13 mouse cellular contexts compared by ENCODE assay signal in genomic region chr4:96874644-96875043, GRCm38 (mm10).
DNase-seq lines count a peak whose midpoint lies in the region; ATAC-seq and TF ChIP-seq lines count a peak whose summit lies in the region.
"Had no signal": no experiment of that assay in that cellular context is flagged by ENCODE, and none has a peak within 500 bp of the region (broad histone marks: within the 10 kb centered on the region; RNA-seq: fewer than 3 reads in every experiment).

No protein-coding gene starts in this region.

- H3K27ac ChIP-seq in heart, postnatal 0 days (ENCODE audit: low read depth): no peak overlapping the region
- no peak overlapping the region for H3K27ac ChIP-seq in layer of hippocampus, adult 2 months
- H3K27ac ChIP-seq: intestine, embryonic 15.5 days; liver, embryonic 12.5 days; macrophage; neural tube, embryonic 15.5 days had no signal

- CTCF ChIA-PET in Patski (lab: Charles Lee): interaction anchor here (1.5 kb wide), 2 partner anchors 14 to 877 kb away, joined by 3 to 4 read pairs; no protein-coding TSS in a partner anchor

- POLR2A ChIA-PET in Patski (lab: Charles Lee): interaction anchor here (0.6 kb wide), 2 partner anchors 15 to 698 kb away, joined by 3 to 6 read pairs; no protein-coding TSS in a partner anchor

- no peak overlapping the region for H3K9ac ChIP-seq in heart, postnatal 0 days (replicated peaks; ENCODE audit: low read depth, low read length)
- H3K9ac ChIP-seq: intestine, embryonic 15.5 days; liver, embryonic 12.5 days; neural tube, embryonic 15.5 days had no signal

- peak; percentile 30 for TF ChIP-seq CTCF in heart, postnatal 0 days (IDR thresholded peaks at IDR 0.05; ENCODE audit: low read depth)
- TF ChIP-seq CTCF in layer of hippocampus, adult 2 months (conservative IDR thresholded peaks at IDR 0.05): peak; percentile 58
- TF ChIP-seq CTCF in Patski (IDR thresholded peaks at IDR 0.05): peak; percentile 47

- peak; percentile 1 for DNase-seq in cerebellum, adult 18-20 months
- no peak for DNase-seq in cerebellum, postnatal 36 days
- no peak for DNase-seq in heart, postnatal 0 days (ENCODE audit: low spot score)
- DNase-seq in heart, adult 8-10 months (ENCODE audit: low spot score): no peak
- DNase-seq in layer of hippocampus, adult 2 months (ENCODE audit: low spot score in 2 of 2): no peak
- DNase-seq in layer of hippocampus, postnatal 25 days (ENCODE audit: extremely low spot score in 1 of 2, low spot score in 1 of 2): no peak
- DNase-seq in Patski (ENCODE audit: low read depth, low spot score): no peak
- no peak for DNase-seq in spleen, postnatal 10 days (ENCODE audit: low spot score in 2 of 2)
- DNase-seq: thymus, postnatal 4 days had no signal

- H3K4me1 ChIP-seq in heart, postnatal 0 days (ENCODE audit: control insufficient read depth, insufficient read depth): no peaks in the 10 kb centered on the region
- H3K4me1 ChIP-seq: intestine, embryonic 15.5 days; liver, embryonic 12.5 days; neural tube, embryonic 15.5 days had no signal

- H3K9me3 ChIP-seq in heart, postnatal 0 days (replicated peaks; ENCODE audit: control insufficient read depth, low read length): no peaks in the 10 kb centered on the region
- H3K9me3 ChIP-seq: intestine, embryonic 15.5 days; neural tube, embryonic 15.5 days had no signal

- TF ChIP-seq EP300 in heart, postnatal 0 days (IDR thresholded peaks at IDR 0.05; ENCODE audit: low read depth): no peak

- no peaks in the 10 kb centered on the region for H3K27me3 ChIP-seq in heart, postnatal 0 days (ENCODE audit: control insufficient read depth, insufficient read depth, low read length)
- H3K27me3 ChIP-seq in Patski: no peaks in the 10 kb centered on the region
- H3K27me3 ChIP-seq: intestine, embryonic 15.5 days; liver, embryonic 12.5 days; neural tube, embryonic 15.5 days had no signal

- ATAC-seq in heart, postnatal 0 days (ENCODE audit: insufficient read depth, low read depth): no peak
- ATAC-seq in Patski: no peak
- ATAC-seq: intestine, embryonic 15.5 days; liver, embryonic 12.5 days had no signal

- H3K36me3 ChIP-seq in heart, postnatal 0 days (replicated peaks; ENCODE audit: control insufficient read depth, insufficient read depth, low read length): no peaks in the 10 kb centered on the region
- H3K36me3 ChIP-seq: intestine, embryonic 15.5 days; liver, embryonic 12.5 days; neural tube, embryonic 15.5 days had no signal

- in situ Hi-C loops in Patski (cut with MboI; ENCODE audit: low pct_unique_long_range_greater_than_20kb): no loop called here

- H3K4me2 ChIP-seq in heart, postnatal 0 days (ENCODE audit: low read depth, low read length): no peak overlapping the region
- H3K4me2 ChIP-seq: intestine, embryonic 15.5 days; liver, embryonic 12.5 days; neural tube, embryonic 15.5 days had no signal

- H3K4me3 ChIP-seq in heart, postnatal 0 days (ENCODE audit: low read depth, low read length): no peak overlapping the region
- H3K4me3 ChIP-seq in layer of hippocampus, adult 2 months: no peak overlapping the region
- H3K4me3 ChIP-seq: intestine, embryonic 15.5 days; liver, embryonic 12.5 days; neural tube, embryonic 15.5 days had no signal

Comparison
In these comparisons a context has a peak if more than half of its experiments do, and no peak if none do; other contexts are left out.
1. DNase-seq: peak in cerebellum, adult 18-20 months (2 of 2); none in cerebellum, postnatal 36 days (0 of 2), heart, postnatal 0 days (single experiment), heart, adult 8-10 months (single experiment), layer of hippocampus, adult 2 months (0 of 2), layer of hippocampus, postnatal 25 days (0 of 2), Patski (single experiment) and spleen, postnatal 10 days (0 of 2).
2. Peak in every context shown above with its lines, with median percentiles within 50 percentile points of each other: CTCF ChIP-seq.